Mouse (Mus musculus) thymus, adult 2 months (tissue): ENCODE measurements around the gene Cst9.

Source experiments
- CTCF ChIP-seq: fragments of 200-500 bp; IDR thresholded peaks from 2 replicates; pipeline ENCODE4 v1.5.1; 2012; ENCODE audit warnings: mild to moderate bottlenecking, control low read depth, low read length, moderate library complexity, borderline replicate concordance; ENCODE audit not compliant: control insufficient read depth, poor library complexity, insufficient read depth; ENCODE audit errors: extremely low read depth
- POLR2A ChIP-seq: fragments of 200-500 bp; IDR thresholded peaks from 2 replicates; pipeline ENCODE4 v1.6.1; 2012; ENCODE audit warnings: mild to moderate bottlenecking, low read length, control low read depth, moderate library complexity; ENCODE audit not compliant: control insufficient read depth, poor library complexity, insufficient read depth; ENCODE audit errors: extremely low read depth

DNA sequence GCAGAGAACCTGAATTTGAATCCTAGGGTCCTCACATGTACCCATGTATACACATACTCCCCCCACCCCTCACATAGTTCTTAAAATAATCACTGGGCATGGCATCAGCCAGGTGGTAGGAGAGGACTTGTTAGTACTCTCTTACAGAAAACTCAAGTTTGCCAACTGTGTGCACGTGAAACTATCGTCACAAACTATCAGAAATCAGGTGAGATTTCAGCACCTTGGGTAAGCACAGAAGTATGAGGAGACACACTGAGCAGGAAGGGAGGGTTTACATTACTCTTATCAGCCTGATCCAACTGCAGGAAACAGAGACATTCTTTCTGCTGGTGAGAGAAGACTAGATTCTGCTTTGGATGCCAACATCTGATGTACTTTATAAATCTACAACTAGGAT lies 4.3 kb downstream of the Cst9 start:
- no peak for TF ChIP-seq POLR2A
- no peak for TF ChIP-seq CTCF
